Mouse (Mus musculus) intestine, embryonic 16.5 days (tissue): ENCODE measurements around the gene Selenoo. TPM values are rescaled to one million over a fixed set of nuclear protein-coding genes. Genes with fewer than 3 reads are reported as not detected.

Source experiments
- ATAC-seq: fragments of 200-750 bp; cut with Nextera tagmentation; 2 replicates; pipeline ENCODE4 v1.8.0; 2017; ENCODE audit warnings: moderate TSS enrichment, moderate library complexity
- H3K27ac ChIP-seq: fragments of 300-500 bp; sonication (generic); 2 replicates; pipeline ENCODE4 v1.5.1; 2014; ENCODE audit warnings: mild to moderate bottlenecking, low read length
- H3K27me3 ChIP-seq: fragments of 300-500 bp; sonication (generic); replicated peaks from 2 replicates; pipeline ENCODE4 v1.6.1; 2014; ENCODE audit warnings: low read length, control low read depth, mixed read lengths; ENCODE audit not compliant: control insufficient read depth, insufficient read depth
- H3K36me3 ChIP-seq: fragments of 300-500 bp; sonication (generic); 2 replicates; pipeline ENCODE4 v1.6.1; 2014; ENCODE audit warnings: low read length, control low read depth; ENCODE audit not compliant: control insufficient read depth, insufficient read depth
- H3K4me1 ChIP-seq: fragments of 300-500 bp; sonication (generic); 2 replicates; pipeline ENCODE4 v1.6.1; 2014; ENCODE audit warnings: low read length, control low read depth, mixed read lengths; ENCODE audit not compliant: control insufficient read depth, insufficient read depth
- H3K4me2 ChIP-seq: fragments of 300-500 bp; sonication (generic); 2 replicates; pipeline ENCODE4 v1.6.1; 2014; ENCODE audit warnings: low read depth, low read length, control low read depth
- H3K4me3 ChIP-seq: fragments of 300-500 bp; sonication (generic); 2 replicates; pipeline ENCODE4 v1.5.1; 2014; ENCODE audit warnings: mild to moderate bottlenecking, low read length
- H3K9ac ChIP-seq: fragments of 300-500 bp; sonication (generic); 2 replicates; pipeline ENCODE4 v1.6.1; 2014; ENCODE audit warnings: low read depth, low read length
- H3K9me3 ChIP-seq: fragments of 300-500 bp; sonication (generic); 2 replicates; pipeline ENCODE4 v1.6.1; 2016; ENCODE audit warnings: low read length, control low read depth; ENCODE audit not compliant: control insufficient read depth
- WGBS: fragments of 180-500 bp; shearing (Covaris S2); extraction: QIAGEN DNeasy Blood & Tissue Kit; methylation state at CpG from one replicate; pipeline ENCODE4 v1.1.7; 2014; 5-methylcytosine and 5-hydroxymethylcytosine counted together
- polyA plus RNA-seq: library from polyadenylated mRNA; unstranded; fragments of >200 nt; fragmentation: Nextera tagmentation; extraction: Ambion mirVana; gene quantifications from 2 replicates; pipeline ENCODE4 v1.2.1, GENCODE M21; 2015

Gene Selenoo
- polyA plus RNA-seq, 1 experiment from 2014 or later: 13.7 TPM

- ATAC-seq: no peak
- peaks cover 15% of the 10 kb centered on the region; the same call in 1 of the 2 replicates for H3K36me3 ChIP-seq
- no peak overlapping the region for H3K27ac ChIP-seq
- H3K4me2 ChIP-seq: no peak overlapping the region
- H3K27me3 ChIP-seq: no peaks in the 10 kb centered on the region
- WGBS: 74% methylated on average over 9 of the region's 9 CpGs
- H3K9me3 ChIP-seq: no peaks in the 10 kb centered on the region
- no peak overlapping the region for H3K9ac ChIP-seq
- H3K4me1 ChIP-seq: no peaks in the 10 kb centered on the region
- no peak overlapping the region for H3K4me3 ChIP-seq
These were observed 21.3 kb downstream of the Selenoo start for GRCm38 (mm10) chr15:89110147-89110546.

- no peak overlapping the region for H3K4me3 ChIP-seq
- no peak overlapping the region for H3K4me2 ChIP-seq
- H3K9me3 ChIP-seq: no peaks in the 10 kb centered on the region
- H3K36me3 ChIP-seq: peaks cover 5% of the 10 kb centered on the region
- no peak overlapping the region for H3K27ac ChIP-seq
- no peak for ATAC-seq
- H3K27me3 ChIP-seq: no peaks in the 10 kb centered on the region
- H3K4me1 ChIP-seq: peaks cover 18% of the 10 kb centered on the region
- H3K9ac ChIP-seq: no peak overlapping the region
These were observed 29.1 kb downstream of the Selenoo start for GRCm38 (mm10) chr15:89118007-89118406.

GRCm38 (mm10) chr15:89122649-89123366 is 33.9 kb downstream of the Selenoo start, which contains the start of gene Tubgcp6:
Gene Tubgcp6, minus strand, starts transcription at chr15:89123112.
- Histone ChIP-seq H3K4me3 (peak within 1 kb of the TSS; percentile 92), H3K27me3 (no peaks in the 10 kb centered on the region), H3K9me3 (no peaks in the 10 kb centered on the region), H3K36me3 (no peaks in the 10 kb centered on the region; the same call in 1 of the 2 replicates), H3K27ac (peak within 1 kb of the TSS; percentile 64), H3K4me1 (peaks cover 34% of the 10 kb centered on the region), H3K9ac (peak within 1 kb of the TSS; percentile 79), H3K4me2 (peak within 1 kb of the TSS; percentile 90)
- ATAC-seq: peak; percentile 85
- WGBS: under 1% methylated on average over 47 of the region's 47 CpGs

GRCm38 (mm10) chr15:89123595-89123994 is 34.7 kb downstream of the Selenoo start:
- no peaks in the 10 kb centered on the region for H3K9me3 ChIP-seq
- peaks cover 36% of the 10 kb centered on the region for H3K4me1 ChIP-seq
- H3K4me2 ChIP-seq: peak overlapping the region; percentile 90
- H3K4me3 ChIP-seq: peak overlapping the region; percentile 92
- no peaks in the 10 kb centered on the region; the same call in 1 of the 2 replicates for H3K36me3 ChIP-seq
- H3K27me3 ChIP-seq: no peaks in the 10 kb centered on the region
- H3K27ac ChIP-seq: peak overlapping the region; percentile 64
- peak overlapping the region; percentile 79 for H3K9ac ChIP-seq
- ATAC-seq: no peak; the same call in 1 of the 2 replicates
- WGBS: 27% methylated on average over 11 of the region's 11 CpGs

- WGBS: 94% methylated on average over 3 of the region's 3 CpGs
- Histone ChIP-seq H3K27me3 (no peaks in the 10 kb centered on the region), H3K27ac (no peak overlapping the region), H3K36me3 (no peaks in the 10 kb centered on the region; the same call in 1 of the 2 replicates), H3K9ac (no peak overlapping the region), H3K9me3 (no peaks in the 10 kb centered on the region), H3K4me3 (no peak overlapping the region), H3K4me2 (no peak overlapping the region), H3K4me1 (peaks cover 40% of the 10 kb centered on the region)
- ATAC-seq: no peak
These were observed 35.4 kb downstream of the Selenoo start for GRCm38 (mm10) chr15:89124312-89124711.

GRCm38 (mm10) chr15:89125351-89125750 is 36.5 kb downstream of the Selenoo start:
- peaks cover 40% of the 10 kb centered on the region for H3K4me1 ChIP-seq
- no peak overlapping the region for H3K4me2 ChIP-seq
- H3K27ac ChIP-seq: no peak overlapping the region
- WGBS: 94% methylated on average over 9 of the region's 9 CpGs
- H3K36me3 ChIP-seq: no peaks in the 10 kb centered on the region; the same call in 1 of the 2 replicates
- H3K4me3 ChIP-seq: no peak overlapping the region
- no peak overlapping the region for H3K9ac ChIP-seq
- ATAC-seq: no peak
- no peaks in the 10 kb centered on the region for H3K9me3 ChIP-seq
- no peaks in the 10 kb centered on the region for H3K27me3 ChIP-seq

- Histone ChIP-seq H3K4me3 (no peak overlapping the region), H3K9ac (no peak overlapping the region), H3K9me3 (no peaks in the 10 kb centered on the region), H3K4me2 (no peak overlapping the region), H3K27me3 (no peaks in the 10 kb centered on the region), H3K4me1 (peaks cover 30% of the 10 kb centered on the region), H3K36me3 (no peaks in the 10 kb centered on the region; the same call in 1 of the 2 replicates), H3K27ac (no peak overlapping the region)
- WGBS: 91% methylated on average over 8 of the region's 8 CpGs
- no peak for ATAC-seq
These were observed 37.7 kb downstream of the Selenoo start for GRCm38 (mm10) chr15:89126622-89127021.

GRCm38 (mm10) chr15:89127364-89127940 is 38.6 kb downstream of the Selenoo start:
- Histone ChIP-seq H3K27ac (no peak overlapping the region), H3K9me3 (no peaks in the 10 kb centered on the region), H3K4me2 (peak overlapping the region; percentile 74), H3K4me1 (peaks cover 22% of the 10 kb centered on the region), H3K36me3 (no peaks in the 10 kb centered on the region; the same call in 1 of the 2 replicates), H3K4me3 (peak overlapping the region; percentile 72), H3K9ac (peak overlapping the region; percentile 82), H3K27me3 (no peaks in the 10 kb centered on the region)
- no peak for ATAC-seq
- whole genome bisulfite sequencing: 74% methylated on average over 8 of the region's 8 CpGs

GRCm38 (mm10) chr15:89128382-89129350 is 39.8 kb downstream of the Selenoo start, which contains the start of gene Hdac10:
Gene Hdac10, minus strand, starts transcription at chr15:89128700.
- peak within 1 kb of the TSS; percentile 74 for H3K4me2 ChIP-seq
- peak within 1 kb of the TSS; percentile 84 for H3K27ac ChIP-seq
- WGBS: 3% methylated on average over 36 of the region's 36 CpGs
- peak within 1 kb of the TSS; percentile 72 for H3K4me3 ChIP-seq
- no peaks in the 10 kb centered on the region for H3K9me3 ChIP-seq
- peak; percentile 93 for ATAC-seq
- H3K27me3 ChIP-seq: no peaks in the 10 kb centered on the region
- peaks cover 16% of the 10 kb centered on the region for H3K4me1 ChIP-seq
- H3K9ac ChIP-seq: peak within 1 kb of the TSS; percentile 82
- no peaks in the 10 kb centered on the region; the same call in 1 of the 2 replicates for H3K36me3 ChIP-seq
